Mouse (Mus musculus) WW6 (cell line): ENCODE measurements around the gene Psmb10.
"Not testable (repeated sequence)": the region's sequence is repeated elsewhere in the genome, so short reads cannot be mapped to it uniquely, and the experiment has no call there.

Source experiments
- DNase-seq: peaks from one replicate; pipeline ENCODE4 v3.0.0-alpha.2; 2013; ENCODE audit warnings: low read depth, low spot score

Psmb10 gene

GRCm38 (mm10) chr8:105938306-105938669 lies at the start of gene Psmb10:
Gene Psmb10 (minus strand): TSS chr8:105938444.
- DNase-seq: no peak

GRCm38 (mm10) chr8:105983406-105983805 lies 45.2 kb upstream of the Psmb10 start:
- not testable (repeated sequence) for DNase-seq

- no peak for DNase-seq
Observed at GRCm38 (mm10) chr8:105981146-105981545, 42.9 kb upstream of the Psmb10 start.

- DNase-seq: no peak
Observed at GRCm38 (mm10) chr8:105979325-105979724, 41.1 kb upstream of the Psmb10 start, which contains the start of gene Dpep3. Gene Dpep3 (minus strand): TSS chr8:105979429.

GRCm38 (mm10) chr8:105975363-105975762 lies 37.1 kb upstream of the Psmb10 start:
- peak; percentile 50 for DNase-seq

GRCm38 (mm10) chr8:105971019-105971720 lies 32.9 kb upstream of the Psmb10 start:
- no peak for DNase-seq

GRCm38 (mm10) chr8:105969367-105969766 lies 31.1 kb upstream of the Psmb10 start:
- DNase-seq: no peak

GRCm38 (mm10) chr8:105966692-105967311 lies 28.6 kb upstream of the Psmb10 start:
- DNase-seq: no peak

- DNase-seq: peak; percentile 48
Observed at GRCm38 (mm10) chr8:105965905-105966341, 27.7 kb upstream of the Psmb10 start, which contains the start of gene Slc12a4. Gene Slc12a4 (minus strand): TSS chr8:105966097.

GRCm38 (mm10) chr8:105965266-105965904 lies 27.1 kb upstream of the Psmb10 start:
- no peak for DNase-seq

- DNase-seq: no peak
Observed at GRCm38 (mm10) chr8:105964506-105965265, 26.4 kb upstream of the Psmb10 start.

GRCm38 (mm10) chr8:105961536-105961935 lies 23.3 kb upstream of the Psmb10 start:
- no peak for DNase-seq

GRCm38 (mm10) chr8:105961101-105961500 lies 22.9 kb upstream of the Psmb10 start:
- no peak for DNase-seq

GRCm38 (mm10) chr8:105959350-105959749 lies 21.1 kb upstream of the Psmb10 start:
- no peak for DNase-seq

GRCm38 (mm10) chr8:105957813-105958212 lies 19.6 kb upstream of the Psmb10 start:
- DNase-seq: no peak

GRCm38 (mm10) chr8:105956556-105956955 lies 18.3 kb upstream of the Psmb10 start:
- DNase-seq: no peak

GRCm38 (mm10) chr8:105951057-105951659 lies 12.9 kb upstream of the Psmb10 start:
- DNase-seq: no peak

GRCm38 (mm10) chr8:105949350-105949749 lies 11.1 kb upstream of the Psmb10 start:
- no peak for DNase-seq

GRCm38 (mm10) chr8:105943321-105943739 lies 5.1 kb upstream of the Psmb10 start, which contains the start of gene Lcat:
Gene Lcat (minus strand): TSS chr8:105943382.
- no peak for DNase-seq

GRCm38 (mm10) chr8:105942542-105942941 lies 4.3 kb upstream of the Psmb10 start:
- DNase-seq: no peak

- DNase-seq: no peak
Observed at GRCm38 (mm10) chr8:105942026-105942425, 3.8 kb upstream of the Psmb10 start.
